Mouse (Mus musculus): ENCODE data around the gene Rnf227.

GRCm38 (mm10) chr11:69366855-69367615, 26.8 kb downstream of the Rnf227 start:
- TF ChIP-seq CTCF (IDR thresholded peaks at IDR 0.05; ENCODE audit: control insufficient read depth, insufficient read depth, insufficient replicate concordance, low read depth, low read length) (no peak), POLR2A (IDR thresholded peaks at IDR 0.05; ENCODE audit: control insufficient read depth, low read depth, low read length) (no peak)
